8 mouse cellular contexts compared by ENCODE assay signal in genomic region chr6:83179390-83180117, GRCm38 (mm10). TPM values are rescaled to one million over a fixed set of nuclear protein-coding genes. Genes with fewer than 3 reads are reported as not detected.
A peak's percentile ranks its signal among the peaks of the same experiment; 100 is the strongest.
DNase-seq lines count a peak whose midpoint lies in the region; ATAC-seq and TF ChIP-seq lines count a peak whose summit lies in the region.

No protein-coding gene starts in this region.

- H3K4me2 ChIP-seq in heart, postnatal 0 days (ENCODE audit: low read depth, low read length): peak overlapping the region; percentile 49
- peak overlapping the region; percentile 67 for H3K4me2 ChIP-seq in neural tube, embryonic 14.5 days (ENCODE audit: low read depth, low read length)

- H3K4me1 ChIP-seq in heart, postnatal 0 days (ENCODE audit: control insufficient read depth, insufficient read depth): peaks cover 6% of the 10 kb centered on the region; the same call in 1 of the 2 replicates
- peaks cover 11% of the 10 kb centered on the region for H3K4me1 ChIP-seq in neural tube, embryonic 14.5 days (ENCODE audit: control insufficient read depth, insufficient read depth, low read length)

- peak; percentile 57 for DNase-seq in kidney, postnatal 10 days
- no peak for DNase-seq in kidney, adult 8-10 months
- DNase-seq in cerebellum, postnatal 36 days: peak; percentile 83 to 84
- DNase-seq in heart, postnatal 0 days (ENCODE audit: low spot score): no peak
- DNase-seq in left cerebral cortex, postnatal 36 days (ENCODE audit: low spot score in 2 of 2): peak; percentile 79 to 80
- DNase-seq in natural killer cell, adult 2 months (ENCODE audit: low spot score in 2 of 2): no peak
- DNase-seq in urinary bladder, adult 2 months (ENCODE audit: low spot score): no peak

- no peaks in the 10 kb centered on the region for H3K9me3 ChIP-seq in heart, postnatal 0 days (replicated peaks; ENCODE audit: control insufficient read depth, low read length)
- H3K9me3 ChIP-seq in neural tube, embryonic 14.5 days (ENCODE audit: control insufficient read depth, low read length): no peaks in the 10 kb centered on the region

- no peak for TF ChIP-seq CTCF in heart, postnatal 0 days (IDR thresholded peaks at IDR 0.05; ENCODE audit: low read depth)

- ATAC-seq in heart, postnatal 0 days (ENCODE audit: insufficient read depth, low read depth): peak; percentile 76
- peak; percentile 89 for ATAC-seq in neural tube, embryonic 14.5 days (ENCODE audit: low read depth)

- WGBS in heart, postnatal 0 days: 31% methylated on average over 12 of the region's 12 CpGs
- 16% methylated on average over 12 of the region's 12 CpGs for WGBS in neural tube, embryonic 14.5 days

- H3K9ac ChIP-seq in heart, postnatal 0 days (replicated peaks; ENCODE audit: low read depth, low read length): no peak overlapping the region
- H3K9ac ChIP-seq in neural tube, embryonic 14.5 days (replicated peaks; ENCODE audit: low read depth, low read length): peak overlapping the region; percentile 57

- H3K36me3 ChIP-seq in heart, postnatal 0 days (replicated peaks; ENCODE audit: control insufficient read depth, insufficient read depth, low read length): peaks cover 25% of the 10 kb centered on the region
- H3K36me3 ChIP-seq in neural tube, embryonic 14.5 days (ENCODE audit: control insufficient read depth, insufficient read depth, low read length): peaks cover 10% of the 10 kb centered on the region; the same call in 1 of the 2 replicates

- TF ChIP-seq EP300 in heart, postnatal 0 days (IDR thresholded peaks at IDR 0.05; ENCODE audit: low read depth): no peak

- intact Hi-C loops in left cerebral cortex, postnatal 36 days (cut with DNase I): no loop called here

- H3K27ac ChIP-seq in heart, postnatal 0 days (ENCODE audit: low read depth): no peak overlapping the region
- H3K27ac ChIP-seq in neural tube, embryonic 14.5 days (ENCODE audit: low read depth, low read length): no peak overlapping the region

- no peaks in the 10 kb centered on the region for H3K27me3 ChIP-seq in heart, postnatal 0 days (ENCODE audit: control insufficient read depth, insufficient read depth, low read length)
- no peaks in the 10 kb centered on the region for H3K27me3 ChIP-seq in neural tube, embryonic 14.5 days (ENCODE audit: control insufficient read depth, insufficient read depth, low read length)

- H3K4me3 ChIP-seq in heart, postnatal 0 days (ENCODE audit: low read depth, low read length): peak overlapping the region; percentile 19; the same call in 1 of the 2 replicates
- H3K4me3 ChIP-seq in neural tube, embryonic 14.5 days (ENCODE audit: low read depth, low read length): peak overlapping the region; percentile 44

RNA-seq across cellular contexts. Expression of gene Dctn1, which starts 13.8 kb away (rescaled TPM):
- total RNA-seq in heart, postnatal 0 days (2014; rRNA removed; ENCODE audit: low replicate concordance): 45.9 and 47.7 TPM in 2 replicates
- 48.9 and 50.8 TPM in 2 replicates for polyA plus RNA-seq in heart, postnatal 0 days (2015; fragmentation: Nextera tagmentation; extraction: Ambion mirVana)
- total RNA-seq in left cerebral cortex, postnatal 36 days (2021): 100 to 1,000 TPM; 373 to 386 TPM
- 122 and 147 TPM in 2 replicates for polyA plus RNA-seq in neural tube, embryonic 14.5 days (2014; fragmentation: Nextera tagmentation; extraction: Ambion mirVana)
- polyA plus RNA-seq in urinary bladder, adult 2 months (2012; rRNA removed): 97.9 and 119 TPM in 2 replicates

RNA-seq across cellular contexts. Expression of gene 1700003E16Rik, which starts 23.4 kb away (rescaled TPM):
- 2.0 TPM in 1 of 2 replicates, not detected in the other for total RNA-seq in heart, postnatal 0 days (2014; rRNA removed; ENCODE audit: low replicate concordance)
- polyA plus RNA-seq in heart, postnatal 0 days (2015; fragmentation: Nextera tagmentation; extraction: Ambion mirVana): 0.20 and 0.45 TPM in 2 replicates
- total RNA-seq in left cerebral cortex, postnatal 36 days (2021): 10 to 100 TPM; 27.4 to 31.5 TPM
- 4.2 and 7.8 TPM in 2 replicates for polyA plus RNA-seq in neural tube, embryonic 14.5 days (2014; fragmentation: Nextera tagmentation; extraction: Ambion mirVana)
- polyA plus RNA-seq in urinary bladder, adult 2 months (2012; rRNA removed): 1.2 and 1.5 TPM in 2 replicates

RNA-seq across cellular contexts. Expression of gene Wdr54, which starts 23.4 kb away (rescaled TPM):
- 1.4 and 5.5 TPM in 2 replicates for total RNA-seq in heart, postnatal 0 days (2014; rRNA removed; ENCODE audit: low replicate concordance)
- 0.96 and 1.1 TPM in 2 replicates for polyA plus RNA-seq in heart, postnatal 0 days (2015; fragmentation: Nextera tagmentation; extraction: Ambion mirVana)
- 10 to 100 TPM; 29.1 to 31.3 TPM for total RNA-seq in left cerebral cortex, postnatal 36 days (2021)
- polyA plus RNA-seq in neural tube, embryonic 14.5 days (2014; fragmentation: Nextera tagmentation; extraction: Ambion mirVana): 18.2 and 25.7 TPM in 2 replicates
- polyA plus RNA-seq in urinary bladder, adult 2 months (2012; rRNA removed): 4.9 and 5.6 TPM in 2 replicates

RNA-seq across cellular contexts. Expression of gene Slc4a5, which starts 40.1 kb away (rescaled TPM):
- total RNA-seq in heart, postnatal 0 days (2014; rRNA removed; ENCODE audit: low replicate concordance): not detected in 2 replicates
- polyA plus RNA-seq in heart, postnatal 0 days (2015; fragmentation: Nextera tagmentation; extraction: Ambion mirVana): 0.03 TPM in 1 of 2 replicates, not detected in the other
- total RNA-seq in left cerebral cortex, postnatal 36 days (2021): under 1 TPM; 0.25 to 0.69 TPM
- not detected in 2 replicates for polyA plus RNA-seq in neural tube, embryonic 14.5 days (2014; fragmentation: Nextera tagmentation; extraction: Ambion mirVana)
- polyA plus RNA-seq in urinary bladder, adult 2 months (2012; rRNA removed): 0.06 TPM in 1 of 2 replicates, not detected in the other

RNA-seq across cellular contexts. Expression of gene Rtkn, which starts 44.3 kb away (rescaled TPM):
- 40.0 and 45.9 TPM in 2 replicates for total RNA-seq in heart, postnatal 0 days (2014; rRNA removed; ENCODE audit: low replicate concordance)
- 12.5 and 13.0 TPM in 2 replicates for polyA plus RNA-seq in heart, postnatal 0 days (2015; fragmentation: Nextera tagmentation; extraction: Ambion mirVana)
- total RNA-seq in left cerebral cortex, postnatal 36 days (2021): 100 to 1,000 TPM in 1 of 2 experiments, 10 to 100 TPM in 1; 88.7 to 105 TPM
- polyA plus RNA-seq in neural tube, embryonic 14.5 days (2014; fragmentation: Nextera tagmentation; extraction: Ambion mirVana): 6.3 and 8.8 TPM in 2 replicates
- polyA plus RNA-seq in urinary bladder, adult 2 months (2012; rRNA removed): 20.7 and 22.1 TPM in 2 replicates

Comparison
In these comparisons a context has a peak if more than half of its experiments do, and no peak if none do; other contexts are left out.
1. DNase-seq: peak in kidney, postnatal 10 days (single experiment), cerebellum, postnatal 36 days (2 of 2) and left cerebral cortex, postnatal 36 days (2 of 2); none in kidney, adult 8-10 months (0 of 2), heart, postnatal 0 days (single experiment), natural killer cell, adult 2 months (0 of 2) and urinary bladder, adult 2 months (single experiment).